Mouse (Mus musculus): ENCODE data around the gene St6galnac3. TPM values are rescaled to one million over a fixed set of nuclear protein-coding genes. Genes with fewer than 3 reads are reported as not detected.
A peak's percentile ranks its signal among the peaks of the same experiment; 100 is the strongest.

St6galnac3 gene
- total RNA-seq, 2 experiments from 2014 or later = 22.0 to 25.9 TPM

DNA sequence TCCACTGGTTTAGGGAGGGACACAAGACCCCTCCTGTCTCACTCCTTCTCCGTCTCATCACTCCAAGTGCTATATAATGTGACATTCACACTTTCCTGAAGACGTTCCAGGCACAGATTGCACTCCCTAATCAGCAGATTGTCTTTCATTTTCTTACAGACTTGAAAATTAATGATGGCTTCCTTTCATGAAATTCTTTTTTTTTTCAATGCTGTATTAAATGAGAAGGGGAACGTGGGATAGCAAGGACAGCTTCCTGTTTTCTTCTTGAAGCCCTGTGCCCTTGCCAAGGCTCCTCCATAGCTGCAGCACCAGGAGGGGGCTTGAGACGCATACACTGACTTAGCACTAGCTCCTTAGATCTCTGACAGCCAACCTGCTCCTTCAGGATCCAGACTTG, 188.7 kb downstream of the St6galnac3 start:
- no peak for DNase-seq (ENCODE audit: low spot score in 2 of 2)

DNA sequence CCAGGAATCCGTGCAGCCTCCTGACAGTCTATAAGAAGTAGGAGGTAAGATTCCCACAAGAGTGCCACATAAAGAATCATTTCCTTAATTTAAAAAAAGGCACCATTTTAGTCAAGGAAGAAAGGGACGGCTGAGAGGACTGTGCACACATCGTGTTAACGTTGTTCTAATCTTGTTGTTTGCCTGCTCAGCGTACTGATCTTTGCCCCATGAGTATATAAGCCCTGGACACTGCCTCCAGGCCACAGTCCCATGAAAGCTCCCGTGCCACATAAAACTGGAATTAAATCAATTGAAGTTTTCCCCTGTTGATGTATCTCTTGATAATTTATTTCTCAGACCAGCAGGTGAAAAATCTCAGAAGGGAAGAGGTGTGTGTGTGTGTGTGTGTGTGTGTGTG, 195.8 kb downstream of the St6galnac3 start:
- no peak for DNase-seq (ENCODE audit: low spot score in 2 of 2)

DNA sequence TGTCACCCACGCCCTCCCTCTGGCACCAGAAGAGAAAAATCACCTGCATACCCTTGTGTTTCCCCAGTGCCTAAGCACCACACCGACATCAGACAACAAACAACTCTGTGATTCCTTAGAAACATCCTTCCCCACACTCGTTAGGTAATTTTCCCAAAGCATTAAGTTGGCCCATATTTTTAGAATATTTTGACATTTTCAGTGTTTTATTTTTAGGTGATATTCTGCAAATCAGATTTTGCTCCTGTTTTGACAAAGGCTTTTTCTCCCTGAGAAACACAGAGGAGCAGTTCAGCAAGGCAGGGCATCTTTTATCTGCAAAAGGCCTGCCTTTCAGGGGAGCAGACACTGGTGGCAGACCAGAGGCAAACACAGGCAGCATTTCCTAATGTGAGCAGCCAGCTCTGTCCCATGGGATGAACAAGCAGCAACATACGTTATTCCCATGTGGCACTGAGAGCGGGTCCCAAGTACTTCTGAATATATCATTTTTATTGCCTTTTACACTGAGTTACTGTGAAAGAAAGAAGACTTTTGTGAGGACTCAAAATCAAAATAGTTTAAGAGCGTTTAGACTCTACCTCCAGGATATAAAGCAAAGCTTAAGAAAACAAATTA, 199.7 kb downstream of the St6galnac3 start:
- DNase-seq (ENCODE audit: low spot score in 2 of 2) = no peak

DNA sequence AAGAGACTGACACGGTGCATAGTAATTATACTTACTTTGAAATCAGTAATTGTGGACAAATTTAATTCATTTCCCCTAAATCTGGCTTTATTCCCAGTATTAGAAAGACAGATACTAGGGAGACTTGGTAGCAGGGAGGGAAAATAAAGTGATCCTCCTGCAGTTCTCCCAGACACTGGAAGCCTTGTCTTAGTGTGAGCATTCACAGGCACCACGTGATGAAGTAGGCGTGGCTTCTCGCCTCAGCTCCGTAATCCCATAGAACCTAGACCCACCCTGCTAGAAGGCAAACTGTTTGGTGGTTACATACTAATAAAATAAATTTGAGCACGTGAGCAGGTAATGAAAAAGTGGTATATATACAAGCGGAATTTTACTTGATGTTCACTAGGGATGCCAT, 208.1 kb downstream of the St6galnac3 start:
- no peak for DNase-seq (ENCODE audit: low spot score in 2 of 2)

DNA sequence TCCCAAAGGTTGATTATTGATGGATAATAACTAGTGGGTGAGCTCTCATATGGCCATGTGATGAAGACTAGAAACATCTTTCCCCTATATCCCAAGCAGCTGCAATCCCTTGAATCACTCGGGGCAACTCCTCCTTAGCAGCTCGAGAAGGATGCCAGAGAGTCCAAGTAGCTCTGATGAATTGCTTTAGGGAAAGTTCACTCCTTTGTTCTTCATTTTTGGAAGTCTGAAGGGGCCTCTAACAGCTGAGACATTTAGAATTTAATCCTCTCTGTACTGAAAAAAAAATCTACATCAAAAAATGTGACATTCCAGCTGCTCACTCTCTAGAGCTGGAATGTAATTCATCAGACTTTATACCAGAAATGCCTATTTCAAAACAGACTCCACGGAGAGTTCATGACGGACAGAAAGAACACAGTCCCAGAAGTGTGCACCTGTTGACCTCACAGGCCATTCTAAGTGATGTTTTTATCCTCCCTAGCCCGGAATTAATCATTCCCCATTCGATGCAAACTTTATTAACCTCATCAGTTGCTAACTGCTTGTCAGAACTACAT, 211.4 kb downstream of the St6galnac3 start:
- DNase-seq (ENCODE audit: low spot score in 2 of 2) = no peak

DNA sequence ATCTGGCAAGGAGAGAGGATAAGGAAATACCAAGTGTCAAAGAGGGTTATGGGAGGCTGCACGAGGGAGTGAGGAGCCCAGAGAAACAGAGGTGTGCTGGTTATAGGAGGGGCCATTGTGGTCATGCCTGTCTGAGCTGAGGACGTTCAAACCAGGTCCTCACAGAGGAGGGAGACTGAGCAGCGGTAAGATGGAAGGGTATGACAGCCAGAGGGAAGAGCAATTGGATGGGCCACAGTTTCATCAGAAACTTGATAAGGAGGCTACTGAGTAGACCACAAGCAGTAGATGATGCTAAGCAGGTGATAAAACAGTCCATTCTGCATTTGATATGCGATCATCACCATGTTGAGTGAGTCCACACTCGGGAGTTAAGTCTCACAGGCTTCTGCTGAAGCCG, 212.4 kb downstream of the St6galnac3 start:
- DNase-seq (ENCODE audit: low spot score in 2 of 2) = no peak

DNA sequence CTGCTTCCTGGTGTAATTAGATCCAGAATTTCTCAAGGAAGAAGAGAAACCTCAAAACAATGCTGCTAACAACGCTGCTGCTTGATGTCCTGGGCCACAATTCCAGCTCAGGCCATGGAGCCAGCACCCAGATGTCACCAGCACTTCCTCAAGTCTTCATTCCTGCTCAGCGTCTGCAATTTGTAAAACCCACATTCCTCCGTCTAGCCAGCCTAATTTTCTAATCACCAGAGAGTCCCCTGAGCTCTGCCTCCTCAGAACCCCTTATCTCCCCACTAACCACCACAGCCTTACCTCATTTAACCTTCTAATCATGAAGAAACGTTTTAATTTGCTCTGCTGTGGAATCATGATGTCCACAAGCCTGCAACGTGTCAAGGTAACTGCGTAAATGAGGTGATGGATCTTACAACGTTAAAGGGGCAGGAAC, 213.8 kb downstream of the St6galnac3 start:
- DNase-seq (ENCODE audit: low spot score in 2 of 2) = no peak

DNA sequence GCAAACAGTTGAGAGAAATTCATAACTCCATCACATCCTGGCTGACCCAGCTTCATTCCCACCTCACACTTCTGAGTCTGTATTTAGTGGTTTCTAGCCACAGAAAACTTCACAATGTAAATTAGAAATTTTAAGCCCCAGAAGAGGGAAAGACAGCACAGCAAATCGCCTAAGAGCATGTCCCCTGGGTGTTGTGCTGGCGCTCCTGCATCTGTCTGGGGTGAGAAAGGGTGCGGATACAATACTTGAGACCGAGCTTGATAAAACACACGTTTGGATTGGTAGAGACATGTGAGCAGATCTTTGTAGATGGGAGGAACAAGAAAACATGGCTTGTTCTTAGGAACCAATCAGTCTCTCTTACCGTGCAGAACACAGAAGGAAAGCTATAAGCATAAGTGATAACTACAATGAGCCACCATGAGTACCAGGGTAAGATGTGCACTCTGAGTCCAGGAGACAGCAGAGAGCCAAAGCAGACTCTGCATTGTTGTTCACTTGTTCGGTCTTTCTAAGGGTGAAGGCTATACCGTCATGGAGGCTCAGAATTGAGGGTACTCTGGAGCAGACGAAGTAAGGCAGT, 214.8 kb downstream of the St6galnac3 start:
- DNase-seq (ENCODE audit: low spot score in 2 of 2) = no peak

DNA sequence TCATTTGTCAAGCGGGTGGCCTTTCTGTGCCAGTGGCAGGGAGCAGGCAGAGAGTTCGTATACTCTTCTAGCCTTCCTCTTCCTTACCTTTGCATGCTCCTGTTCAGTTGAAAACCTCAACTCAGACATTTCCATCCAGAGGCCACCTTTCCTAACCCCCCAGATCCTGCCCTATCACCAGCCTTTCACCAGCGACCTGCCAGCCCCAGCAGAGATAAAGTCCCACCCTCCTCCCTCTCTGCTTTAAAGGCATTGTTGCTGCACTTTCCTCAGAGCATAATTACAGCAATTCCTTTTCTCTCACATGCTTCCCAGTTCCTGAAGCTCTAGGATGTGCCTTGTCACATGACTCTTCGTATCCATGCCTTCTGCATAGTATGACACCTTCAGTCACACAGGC, 215.3 kb downstream of the St6galnac3 start:
- no peak for DNase-seq (ENCODE audit: low spot score in 2 of 2)

DNA sequence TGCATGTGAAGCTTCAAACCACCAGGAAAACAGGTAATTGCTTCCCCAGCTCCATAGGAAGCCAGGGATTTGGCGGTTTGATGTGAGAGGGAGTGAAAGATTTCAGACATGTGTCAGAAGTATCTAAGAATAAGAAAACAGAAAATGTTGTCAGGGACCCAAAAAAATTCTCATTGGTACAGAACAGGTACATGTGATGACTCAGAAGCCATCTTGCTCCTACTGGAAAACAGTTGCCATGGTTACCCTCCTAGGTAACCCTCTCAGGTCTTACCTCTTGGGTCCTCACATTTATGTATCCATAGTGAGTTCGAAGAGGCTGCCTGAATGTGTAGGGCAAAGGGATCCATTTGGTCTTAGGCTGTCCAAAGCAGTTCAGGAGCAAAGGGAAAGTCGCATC, 215.9 kb downstream of the St6galnac3 start:
- DNase-seq (ENCODE audit: low spot score in 2 of 2) = no peak

DNA sequence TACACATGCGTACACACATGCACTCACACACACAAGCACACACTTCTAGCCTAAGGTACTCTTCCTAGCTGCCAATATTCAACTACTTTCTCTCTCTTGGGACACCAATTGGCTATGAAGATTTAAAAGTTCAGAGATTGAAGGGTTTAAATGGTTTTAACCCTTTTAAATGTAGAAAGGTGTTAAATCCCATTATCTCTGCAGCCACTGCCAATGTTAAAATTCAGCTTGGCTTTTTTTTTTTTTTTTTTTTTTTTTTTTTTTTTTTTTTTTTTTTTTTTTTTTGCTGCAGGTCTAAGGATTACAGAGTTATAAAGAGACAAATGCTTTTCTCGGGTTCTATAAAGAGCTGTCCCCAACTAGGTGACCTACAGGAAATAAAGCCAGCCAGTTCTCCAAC, 216.4 kb downstream of the St6galnac3 start:
- no peak for DNase-seq (ENCODE audit: low spot score in 2 of 2)

DNA sequence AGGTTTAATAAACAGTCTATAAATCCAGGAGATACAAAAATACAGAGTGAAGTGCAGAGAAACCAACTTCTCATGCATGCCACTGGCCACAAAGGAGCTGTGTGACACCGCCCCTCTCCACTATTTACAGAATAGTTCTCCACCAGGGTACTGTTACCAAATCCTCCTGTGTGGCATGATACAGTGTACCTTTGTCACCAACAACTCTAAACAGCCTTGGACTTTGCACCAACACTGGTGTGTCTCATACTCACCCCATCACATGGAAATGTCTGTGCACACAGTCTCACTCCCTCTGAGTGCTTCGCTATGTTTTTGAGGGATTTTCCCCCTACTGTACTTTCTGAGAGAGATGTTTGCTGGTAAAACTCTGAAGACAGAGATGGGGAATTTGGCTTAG, 217.4 kb downstream of the St6galnac3 start:
- no peak for DNase-seq (ENCODE audit: low spot score in 2 of 2)

DNA sequence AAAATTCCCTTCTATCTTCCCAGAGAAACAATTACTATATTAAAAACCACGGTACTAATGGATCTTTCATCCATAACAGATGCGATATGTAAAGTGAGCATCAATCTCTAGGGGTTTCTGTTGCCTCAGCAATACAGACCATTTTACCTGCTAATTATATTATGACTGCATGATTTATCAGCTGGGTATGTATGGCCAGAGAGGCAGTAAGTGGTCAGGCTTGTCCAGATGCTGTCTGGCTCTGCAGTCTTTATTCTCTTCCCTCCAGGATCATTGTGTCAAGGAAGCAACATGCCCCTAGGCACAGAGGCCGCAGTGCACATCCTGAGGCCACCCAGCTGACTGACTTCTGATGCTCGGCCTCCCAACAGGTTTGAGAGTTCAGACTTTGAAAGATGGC, 222.5 kb downstream of the St6galnac3 start:
- no peak for DNase-seq (ENCODE audit: low spot score in 2 of 2)

DNA sequence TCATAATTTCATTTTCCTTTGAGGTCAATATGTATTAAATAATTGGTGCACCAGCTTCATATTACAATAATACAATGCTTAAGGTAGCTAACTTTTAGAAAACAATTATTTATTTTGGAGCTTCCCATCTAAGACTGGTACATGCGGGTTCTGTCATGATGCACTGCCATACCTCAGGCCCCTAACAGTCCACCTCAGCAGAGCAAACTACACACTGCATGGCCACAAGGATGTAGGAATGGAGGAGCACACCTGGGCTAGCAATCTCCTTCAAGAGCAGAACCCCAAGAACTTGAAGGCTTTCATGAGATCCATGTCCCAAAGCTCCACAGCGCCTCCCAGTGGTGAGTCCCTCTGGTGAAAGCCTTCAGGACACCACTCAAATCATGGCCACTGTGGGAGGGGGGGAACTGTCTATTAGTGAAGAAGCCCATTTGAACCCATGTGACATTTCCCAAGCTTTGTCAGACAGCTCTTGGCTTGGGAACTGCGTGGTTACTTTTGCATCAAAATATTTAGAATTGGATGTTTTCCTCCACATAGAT, 223.6 kb downstream of the St6galnac3 start:
- DNase-seq (ENCODE audit: low spot score in 2 of 2) = peak; percentile 49 to 53

DNA sequence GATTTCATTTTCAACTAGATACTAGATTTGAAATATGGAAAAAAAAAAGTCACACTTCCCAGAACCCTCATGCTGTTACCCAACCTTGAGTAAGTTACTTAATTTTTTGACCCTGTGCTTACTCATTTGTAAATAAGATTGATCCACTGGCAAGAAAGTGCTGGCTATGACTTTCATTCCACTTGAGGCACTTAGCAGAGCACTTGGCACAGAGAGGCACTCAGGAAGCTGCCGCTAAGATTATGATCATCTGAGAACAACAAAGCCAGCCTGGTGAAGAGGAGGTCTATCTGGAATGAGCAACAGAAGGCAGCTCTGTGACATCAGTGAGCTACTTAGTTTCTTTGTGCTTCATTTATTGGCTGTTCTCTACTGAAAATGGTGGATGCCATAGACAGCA, 232.0 kb downstream of the St6galnac3 start:
- no peak for DNase-seq (ENCODE audit: low spot score in 2 of 2)

DNA sequence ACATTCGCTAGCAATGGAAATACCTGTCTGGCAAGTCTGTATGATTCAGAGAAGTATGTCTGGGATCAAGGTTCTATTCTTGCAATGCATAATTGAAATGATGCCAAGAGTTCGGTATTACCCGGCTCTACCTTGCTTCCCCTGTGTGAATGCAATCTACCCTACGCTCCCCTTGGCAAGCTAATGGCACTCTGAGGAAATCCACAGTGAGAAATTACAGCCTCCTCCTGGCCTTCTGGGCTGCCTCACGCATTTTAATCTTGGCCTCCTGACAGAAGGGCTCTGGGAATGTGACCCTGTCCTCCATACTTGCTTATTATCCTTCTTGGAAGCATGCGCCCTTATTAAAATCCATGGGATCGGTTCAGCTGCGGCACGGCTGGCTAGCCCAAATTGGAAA, 235.3 kb downstream of the St6galnac3 start:
- no peak for DNase-seq (ENCODE audit: low spot score in 2 of 2)

DNA sequence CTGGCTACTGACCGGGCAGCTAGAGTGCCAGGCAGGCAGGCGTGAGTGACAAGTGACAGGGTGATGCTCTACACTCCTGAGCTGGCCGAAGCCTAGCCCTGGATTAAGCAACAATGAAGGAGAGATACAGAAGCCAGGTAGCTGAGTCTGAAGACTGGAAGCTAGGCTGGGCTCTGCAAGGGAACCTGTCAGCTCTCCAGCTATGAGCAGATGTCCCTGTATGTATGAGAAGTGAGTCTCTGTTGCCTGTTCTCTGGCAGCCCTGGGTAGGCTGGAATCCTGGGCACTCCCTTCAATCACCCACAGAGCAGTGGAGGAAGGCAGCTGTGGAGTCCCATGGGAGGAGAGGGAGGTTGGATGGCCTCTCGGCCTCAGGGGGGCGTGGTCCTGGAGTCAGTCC, 236.0 kb downstream of the St6galnac3 start:
- DNase-seq (ENCODE audit: low spot score in 2 of 2) = no peak

DNA sequence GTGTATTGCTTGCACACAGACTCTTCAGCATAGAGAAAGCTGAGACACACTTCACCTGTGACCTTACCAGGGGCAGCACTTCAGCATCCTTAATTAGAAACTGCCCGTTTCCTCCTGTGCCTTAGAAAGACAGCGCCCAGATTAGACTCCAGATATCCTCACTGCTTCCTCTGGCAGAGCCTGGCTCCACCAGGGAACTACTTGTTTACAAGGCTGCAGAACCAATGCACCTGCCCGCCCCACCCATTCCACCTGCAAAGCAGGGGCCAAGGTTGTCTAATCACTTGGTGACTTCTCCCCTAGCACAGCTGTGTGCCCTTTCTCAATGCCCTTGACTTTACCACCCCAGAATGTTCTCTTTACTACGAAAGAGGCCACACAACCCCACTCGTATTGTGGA, 239.8 kb downstream of the St6galnac3 start:
- no peak for DNase-seq (ENCODE audit: low spot score in 2 of 2)

DNA sequence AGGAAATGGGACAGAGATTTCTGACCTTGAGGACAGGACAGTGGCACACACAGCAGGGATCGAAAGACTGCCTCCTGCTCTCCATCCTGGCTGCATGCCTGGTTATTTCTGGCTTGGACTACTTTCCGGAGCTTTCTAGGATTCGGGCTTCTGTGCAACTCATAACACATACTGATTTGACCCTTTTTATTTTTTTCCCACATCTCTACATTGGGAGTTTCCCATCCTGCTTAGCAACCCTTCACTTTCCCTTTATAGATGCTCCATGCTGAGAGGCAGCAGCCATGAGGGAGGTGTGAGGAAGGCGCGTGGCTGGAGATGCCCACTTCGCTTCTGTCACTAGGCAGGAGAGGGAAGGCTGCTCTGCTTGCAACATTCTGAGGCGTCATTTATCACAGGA, 240.3 kb downstream of the St6galnac3 start:
- DNase-seq (ENCODE audit: low spot score in 2 of 2) = no peak

DNA sequence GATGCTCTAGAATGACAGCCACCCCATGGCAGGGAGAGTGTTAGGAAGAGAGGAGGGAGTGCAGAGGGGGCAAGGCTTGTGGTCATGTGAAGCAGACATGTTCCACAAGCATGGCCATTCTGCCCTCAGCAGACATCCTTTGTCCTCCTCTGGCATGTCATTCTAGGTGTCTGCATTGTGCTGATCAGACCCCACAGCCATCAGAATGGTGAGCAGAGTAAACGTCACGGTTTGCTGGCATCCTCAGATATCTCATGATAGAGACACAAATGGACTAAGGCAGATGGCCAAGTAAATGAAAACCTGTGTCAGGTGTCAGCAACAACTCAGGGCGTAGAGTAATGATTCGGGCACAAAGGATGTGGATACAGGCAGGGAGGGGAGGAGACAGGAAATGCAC, 241.3 kb downstream of the St6galnac3 start:
- no peak for DNase-seq (ENCODE audit: low spot score in 2 of 2)

DNA sequence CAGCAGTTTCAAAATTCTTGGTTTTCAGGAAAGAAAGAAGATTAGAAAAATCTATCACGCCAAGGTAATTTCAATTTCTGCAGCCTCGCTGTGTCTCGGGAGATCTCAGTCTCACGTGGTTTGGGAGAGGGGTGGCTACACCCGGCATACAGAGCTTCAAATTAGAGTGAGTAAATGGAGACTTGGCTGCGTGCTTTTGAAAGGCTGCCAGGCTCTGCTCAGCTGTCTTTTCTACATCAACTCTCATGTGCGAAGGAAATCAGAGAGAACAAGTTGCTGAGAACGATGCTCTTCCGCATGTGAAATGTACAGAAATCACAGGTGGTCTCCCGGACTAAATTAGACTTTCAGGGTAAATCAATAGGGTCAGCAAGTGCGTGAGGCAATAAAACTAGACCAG, 242.9 kb downstream of the St6galnac3 start:
- no peak for DNase-seq (ENCODE audit: low spot score in 2 of 2)

DNA sequence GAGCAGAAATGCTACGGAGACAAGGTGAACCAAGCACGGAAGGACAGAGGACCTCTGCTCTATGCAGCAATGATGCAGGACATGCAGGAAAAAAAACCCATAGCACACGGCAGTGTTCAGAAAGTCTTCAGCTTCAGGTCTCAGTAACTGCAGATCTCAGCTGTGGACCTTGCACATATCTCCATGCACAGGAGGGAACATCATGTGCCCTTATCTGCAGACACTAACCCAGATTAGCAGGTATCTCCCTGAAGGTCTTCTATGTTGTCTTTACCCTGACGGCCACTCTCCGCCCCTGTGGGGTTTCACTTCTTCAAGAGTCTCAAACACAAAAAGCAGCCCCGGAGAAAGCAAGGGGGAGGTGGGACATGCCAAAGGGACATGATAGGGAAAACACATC, 244.0 kb downstream of the St6galnac3 start:
- no peak for DNase-seq (ENCODE audit: low spot score in 2 of 2)

DNA sequence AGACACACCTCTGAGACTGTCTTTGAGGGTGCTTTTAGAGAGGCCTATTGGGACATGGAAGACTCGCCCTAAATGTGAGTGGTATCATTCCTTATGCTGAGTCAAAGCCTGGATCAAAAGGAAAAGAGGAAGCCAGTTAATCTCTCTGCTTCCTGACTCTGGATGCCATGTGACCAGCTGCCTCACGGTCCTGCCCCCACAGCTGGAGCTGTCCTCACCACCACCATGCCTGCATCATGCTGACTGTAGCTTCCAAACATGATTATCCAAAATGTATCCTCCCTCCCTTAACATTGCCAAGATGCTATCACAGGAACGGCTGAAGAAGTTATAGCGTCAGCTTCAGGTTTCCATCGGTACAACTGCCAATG, 244.4 kb downstream of the St6galnac3 start:
- no peak for DNase-seq (ENCODE audit: low spot score in 2 of 2)

All from adrenal gland, postnatal 4 days (tissue).